Mouse (Mus musculus): Measurements from ENCODE around the gene Ccnf.

Gene Ccnf

DNA sequence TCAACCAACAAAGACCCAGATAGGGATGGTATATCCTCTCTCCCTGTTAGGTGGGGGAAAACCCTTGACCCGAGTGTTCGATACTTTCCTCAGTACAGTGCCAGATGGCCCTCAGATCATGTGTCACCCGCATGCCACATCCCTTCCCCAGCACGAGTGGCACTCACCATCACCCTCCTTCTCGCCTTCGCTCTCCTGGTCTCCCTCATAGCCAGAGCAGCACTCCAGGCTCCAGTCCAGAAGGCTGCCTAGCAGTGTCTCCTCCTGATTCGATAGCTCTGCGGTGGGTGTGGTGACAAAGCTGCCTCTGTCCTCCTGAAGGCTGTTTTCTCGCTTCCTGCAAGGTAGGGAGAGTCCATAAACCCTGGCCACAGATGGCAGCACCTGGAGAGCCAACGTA, 26.5 kb downstream of the Ccnf start:
- in situ Hi-C loops (cut with MboI; ENCODE audit: low sequenced_read_pairs): no loop called here

DNA sequence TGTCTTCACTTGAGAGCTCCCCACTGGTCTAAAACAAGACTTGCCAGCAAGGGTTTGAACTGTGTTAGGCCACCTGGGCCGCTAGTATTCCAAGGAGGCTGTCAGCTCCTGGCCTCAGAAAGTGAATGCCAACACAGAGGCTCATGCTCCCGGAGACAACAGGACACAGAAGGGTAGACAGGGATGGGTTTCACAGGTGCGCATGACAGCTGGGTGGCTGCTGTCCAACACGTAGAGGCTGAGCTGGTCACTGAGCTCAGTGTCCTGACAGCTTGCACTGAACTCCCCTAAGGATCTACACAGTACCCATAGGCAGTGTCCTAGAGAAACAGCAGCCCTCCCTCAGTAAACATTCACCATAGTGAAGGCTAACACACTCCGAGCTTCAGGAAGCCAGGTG, 27.8 kb downstream of the Ccnf start:
- in situ Hi-C loops (cut with MboI; ENCODE audit: low sequenced_read_pairs): no loop called here

DNA sequence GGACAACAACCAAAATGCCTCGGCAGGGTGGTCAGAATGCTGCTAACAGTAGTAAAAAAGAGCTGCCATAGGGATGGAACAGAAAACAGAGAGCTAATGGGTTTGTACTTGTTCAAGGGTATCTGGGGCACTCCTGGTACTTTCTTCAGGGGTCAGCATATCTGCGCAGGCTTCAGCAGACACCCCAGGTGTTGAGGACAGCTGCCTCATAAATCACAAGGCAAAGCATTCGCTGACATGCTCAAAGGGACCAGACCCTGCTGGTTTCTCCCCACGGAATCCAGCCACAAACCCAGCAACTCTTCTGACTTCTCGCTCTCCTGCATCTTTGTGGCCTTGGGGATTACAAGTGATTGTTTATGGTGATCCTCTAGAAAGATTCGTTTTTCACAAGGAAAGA, 28.6 kb downstream of the Ccnf start:
- in situ Hi-C loops (cut with MboI; ENCODE audit: low sequenced_read_pairs): no loop called here

DNA sequence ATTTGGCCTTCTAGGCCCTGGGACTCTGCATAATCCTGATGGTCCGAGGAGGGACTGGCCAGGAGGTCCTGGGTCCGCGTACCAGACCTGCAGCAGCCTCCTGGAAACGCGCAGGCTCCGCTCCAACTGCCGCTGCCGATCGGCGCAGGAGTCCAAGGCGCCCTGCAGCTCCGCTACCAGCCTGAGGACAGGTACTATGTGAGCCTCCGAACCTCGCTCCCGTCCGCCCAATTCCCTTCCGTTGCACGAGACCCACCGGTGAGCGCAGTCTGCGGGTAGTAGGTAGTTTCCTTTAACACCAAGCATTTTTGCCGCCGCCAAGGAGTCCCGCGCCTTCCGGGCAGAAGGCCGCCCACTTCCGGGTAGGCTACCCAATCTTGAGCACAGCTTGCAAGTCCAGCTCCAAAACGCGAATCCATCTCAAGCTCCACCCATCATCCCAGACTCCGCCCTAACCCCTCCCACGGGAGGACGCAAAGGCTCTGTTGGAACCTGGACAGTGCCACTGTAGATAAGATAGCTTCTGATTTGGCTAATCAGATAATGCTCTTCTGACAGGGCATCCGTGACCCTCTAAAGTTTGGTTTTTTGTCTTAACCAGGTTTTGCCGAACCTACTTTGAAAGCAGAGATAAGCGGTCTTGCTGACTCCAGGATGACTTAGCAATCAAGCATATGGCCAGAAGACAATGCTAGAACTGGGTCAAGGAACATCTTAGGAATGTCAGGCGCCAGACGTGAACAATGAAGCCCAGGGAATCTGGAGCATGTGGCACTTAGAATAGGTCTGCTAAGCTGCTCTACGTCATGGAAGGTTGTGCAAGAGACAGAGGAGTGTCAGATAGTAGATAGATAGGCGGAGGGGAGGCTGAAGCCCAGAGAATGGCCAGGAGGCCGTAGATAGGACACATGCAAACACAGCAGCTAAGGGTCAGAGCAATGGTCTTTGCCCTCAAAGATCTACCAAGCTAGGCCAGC, 30.6 kb downstream of the Ccnf start, which contains the start of gene Tedc2:
TSS of gene Tedc2 (minus strand) at position 417 of the 977 bp plus-strand sequence.
- in situ Hi-C loops (cut with MboI; ENCODE audit: low sequenced_read_pairs): no loop called here

DNA sequence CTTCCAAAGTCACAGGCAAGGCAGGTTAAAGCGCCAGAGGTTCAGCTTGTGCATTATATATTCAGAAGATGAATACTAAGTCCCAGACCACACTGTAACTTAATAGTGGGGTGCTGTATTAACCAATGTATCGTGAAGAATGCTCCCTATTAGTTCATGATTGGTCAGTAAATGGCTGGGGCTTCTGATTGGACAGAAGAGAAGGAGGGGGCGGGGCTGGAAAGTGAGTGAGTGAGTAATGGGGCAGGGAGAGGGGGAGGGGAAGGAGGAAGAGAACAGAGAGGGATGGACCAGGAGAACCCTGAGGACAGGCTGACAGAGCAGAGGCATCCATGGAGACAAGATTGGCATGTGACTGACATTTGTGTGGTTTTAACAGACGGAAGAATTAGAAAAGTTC, 34.4 kb downstream of the Ccnf start:
- in situ Hi-C loops (cut with MboI; ENCODE audit: low sequenced_read_pairs): no loop called here

DNA sequence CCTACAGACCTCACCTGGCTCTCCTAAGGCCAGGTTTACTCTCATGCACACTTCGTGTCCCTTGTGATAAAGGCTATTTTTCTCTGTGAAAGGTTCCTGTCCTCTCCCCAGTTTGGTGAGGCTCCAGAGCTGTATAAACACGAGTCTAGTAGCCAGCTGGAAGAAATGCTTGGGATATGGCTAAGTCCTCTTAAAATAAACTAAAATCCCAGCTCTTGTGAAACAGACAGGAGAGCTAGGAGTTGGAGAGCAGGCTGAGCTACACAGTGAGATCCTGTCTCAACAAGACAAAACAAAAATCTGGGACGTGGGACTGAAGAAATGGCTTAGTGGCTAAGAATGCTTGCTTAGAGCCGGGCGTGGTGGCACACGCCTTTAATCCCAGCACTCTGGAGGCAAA, 38.1 kb downstream of the Ccnf start:
- in situ Hi-C loops (cut with MboI; ENCODE audit: low sequenced_read_pairs): no loop called here

DNA sequence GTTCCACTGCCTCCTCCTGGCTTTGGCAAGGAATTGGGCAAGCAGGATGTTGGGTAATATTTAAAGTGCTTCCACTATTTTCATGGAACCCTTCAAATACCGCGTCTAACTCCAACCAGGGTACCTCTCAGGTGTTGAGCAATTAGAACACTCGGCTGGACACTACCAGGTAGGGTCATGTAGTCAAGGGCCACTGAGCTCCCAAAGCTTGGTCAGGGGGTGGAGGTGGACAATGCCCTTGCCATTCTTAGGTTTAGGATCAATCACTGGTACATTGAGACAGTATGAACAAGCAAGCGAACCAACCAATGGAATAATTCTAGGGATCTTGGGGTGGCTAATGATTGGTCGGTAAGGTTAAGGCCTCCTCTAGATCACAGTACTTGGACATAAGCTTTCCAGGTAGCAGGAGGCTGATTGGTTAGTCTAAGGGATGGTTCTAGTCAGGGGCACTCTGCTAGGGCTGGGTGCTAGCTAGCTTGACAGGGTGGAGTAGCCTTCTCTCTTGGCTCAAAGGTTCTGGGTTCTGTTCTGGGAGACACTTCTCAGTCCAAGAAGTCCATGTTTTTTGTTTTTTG, 38.8 kb downstream of the Ccnf start:
- in situ Hi-C loops (cut with MboI; ENCODE audit: low sequenced_read_pairs): no loop called here

DNA sequence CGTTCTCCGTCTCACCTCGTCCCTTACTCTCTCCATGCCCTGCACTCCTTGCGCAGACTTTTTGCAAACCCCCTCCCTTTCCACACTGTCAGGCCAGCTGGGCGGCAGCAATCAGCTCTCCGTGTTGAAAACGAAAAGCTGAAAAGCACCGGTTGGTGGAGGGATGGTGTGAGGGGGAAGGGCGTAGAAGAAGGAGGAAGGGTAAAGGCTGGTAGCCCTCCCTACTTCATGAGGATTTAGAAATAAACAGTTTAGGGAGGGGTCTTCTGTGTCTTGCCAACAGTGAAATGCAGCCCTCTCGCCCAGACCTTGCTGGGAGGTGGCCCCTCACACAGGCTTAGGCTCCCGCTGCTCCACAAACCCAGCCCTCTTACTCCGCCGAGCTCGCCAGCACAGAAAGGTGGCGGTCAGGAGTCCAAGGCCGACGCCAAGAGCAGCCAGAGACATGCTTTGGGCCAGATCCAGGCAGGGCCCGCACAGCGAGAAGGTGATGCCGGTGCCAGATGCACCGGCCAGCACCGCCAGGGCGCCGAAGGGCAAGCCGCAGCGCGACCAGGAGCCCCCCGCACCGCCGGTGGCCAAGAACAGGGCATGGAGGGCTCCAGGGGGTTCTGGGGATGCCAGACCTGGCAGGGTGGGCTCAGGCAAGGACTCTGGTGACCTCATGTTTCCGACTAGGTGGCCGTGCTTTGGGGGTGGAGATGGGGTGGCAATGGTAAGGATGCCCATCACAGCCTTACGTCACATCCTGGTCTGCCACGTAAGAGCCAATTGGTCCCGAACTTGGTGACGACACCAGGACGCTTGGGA, 39.4 kb downstream of the Ccnf start:
- in situ Hi-C loops (cut with MboI; ENCODE audit: low sequenced_read_pairs): no loop called here

DNA sequence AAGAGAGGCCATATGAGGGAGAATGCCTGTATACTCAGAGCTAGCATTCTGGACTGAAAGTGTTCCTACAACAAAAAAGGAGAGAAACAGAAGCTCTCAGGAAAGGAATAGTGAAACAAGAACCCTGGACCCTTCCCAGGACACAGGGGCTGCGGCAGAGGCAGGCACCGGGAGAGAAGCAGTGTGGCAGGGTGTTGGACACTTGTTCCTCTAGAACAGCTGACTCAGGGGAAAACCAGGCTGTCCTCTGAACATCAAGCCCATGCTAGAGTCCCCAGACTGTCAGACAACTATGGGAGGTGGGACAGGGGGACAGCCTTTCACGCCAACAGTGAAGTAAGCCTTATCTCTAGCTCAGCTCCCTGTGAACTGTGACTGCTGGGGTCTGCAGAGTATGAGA, 40.7 kb downstream of the Ccnf start:
- in situ Hi-C loops (cut with MboI; ENCODE audit: low sequenced_read_pairs): no loop called here

DNA sequence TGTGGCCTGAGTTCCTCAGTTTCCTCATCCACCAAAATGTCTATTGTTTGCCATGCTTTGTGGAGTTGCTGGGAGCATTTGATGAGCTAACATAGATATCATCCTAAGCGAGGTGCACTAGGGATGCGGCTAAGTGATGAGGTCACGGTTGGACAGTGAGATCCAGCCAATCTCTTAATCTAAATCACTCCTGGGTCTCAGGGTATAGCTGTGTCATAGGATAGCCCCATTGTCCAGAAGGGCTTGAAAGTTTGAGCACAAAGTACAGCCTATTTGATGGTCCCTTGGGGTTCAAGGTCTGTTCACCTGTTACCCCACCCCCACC, 41.4 kb downstream of the Ccnf start:
- in situ Hi-C loops (cut with MboI; ENCODE audit: low sequenced_read_pairs): no loop called here

DNA sequence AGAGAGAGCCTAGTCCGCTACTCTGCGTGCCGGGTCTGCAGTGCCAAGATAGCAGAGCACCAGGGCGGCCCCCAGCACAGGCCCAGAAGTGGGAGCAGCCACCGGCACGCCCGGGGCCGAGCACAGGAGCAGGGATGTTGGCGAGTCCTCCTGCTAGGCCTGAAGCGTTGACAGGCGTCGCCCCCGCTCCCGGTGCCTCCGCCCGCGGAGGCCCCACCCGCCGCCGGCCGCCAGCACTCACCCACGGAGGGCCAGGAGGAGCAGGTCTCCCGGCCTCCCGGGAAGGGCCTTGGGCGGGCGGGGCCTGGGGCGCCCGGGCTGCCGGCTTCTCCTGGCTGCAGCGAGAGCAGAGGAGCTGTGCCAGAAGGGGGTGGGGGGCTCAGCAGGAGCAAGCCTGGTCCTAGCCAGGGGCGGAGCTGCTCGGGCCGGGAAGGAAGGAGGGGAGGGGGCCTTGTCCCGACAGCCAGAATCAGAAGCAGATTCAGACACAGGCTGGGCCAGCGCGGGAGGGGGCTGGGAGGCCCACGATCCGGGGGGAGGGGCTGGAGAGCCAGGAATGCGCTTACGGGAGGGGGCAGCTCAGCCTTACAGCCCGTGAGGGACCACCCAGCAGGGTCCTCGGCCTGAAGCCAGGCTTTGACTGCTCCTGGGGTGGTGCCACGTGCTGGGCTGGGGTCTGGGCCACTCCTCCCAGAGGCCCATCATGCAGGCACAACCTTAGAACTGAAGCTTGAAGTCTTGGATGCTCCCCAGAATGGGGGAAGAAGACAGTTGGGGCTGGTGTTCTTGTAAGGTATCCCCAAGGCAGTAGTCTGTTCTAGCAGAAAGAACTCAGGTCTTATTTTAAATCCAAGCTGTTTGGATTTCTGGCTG, 42.0 kb downstream of the Ccnf start, which contains the start of gene Ntn3:
TSS of gene Ntn3 (minus strand) at position 489 of the 873 bp plus-strand sequence.
- in situ Hi-C loops (cut with MboI; ENCODE audit: low sequenced_read_pairs): no loop called here

DNA sequence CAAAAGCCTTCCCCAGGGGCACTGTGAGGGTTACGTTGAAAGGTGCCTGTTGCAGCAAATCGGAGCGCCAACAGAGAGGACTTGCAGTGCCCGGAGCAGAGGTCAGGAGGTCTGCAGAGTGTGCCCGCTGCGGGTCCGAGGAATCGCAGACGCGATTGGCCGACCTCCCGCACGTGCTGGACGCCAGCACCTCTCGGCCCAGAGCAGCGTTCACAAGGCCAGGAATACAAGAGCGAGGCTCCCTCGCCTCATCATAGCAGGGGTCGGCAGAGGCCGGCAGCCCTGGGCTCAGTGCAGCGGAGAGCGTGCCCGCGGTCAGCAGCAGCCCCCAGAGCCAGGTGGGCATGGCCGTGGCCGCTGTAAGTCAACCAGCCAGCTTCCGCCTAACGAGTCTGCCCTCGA, 42.6 kb downstream of the Ccnf start:
- in situ Hi-C loops (cut with MboI; ENCODE audit: low sequenced_read_pairs): no loop called here

DNA sequence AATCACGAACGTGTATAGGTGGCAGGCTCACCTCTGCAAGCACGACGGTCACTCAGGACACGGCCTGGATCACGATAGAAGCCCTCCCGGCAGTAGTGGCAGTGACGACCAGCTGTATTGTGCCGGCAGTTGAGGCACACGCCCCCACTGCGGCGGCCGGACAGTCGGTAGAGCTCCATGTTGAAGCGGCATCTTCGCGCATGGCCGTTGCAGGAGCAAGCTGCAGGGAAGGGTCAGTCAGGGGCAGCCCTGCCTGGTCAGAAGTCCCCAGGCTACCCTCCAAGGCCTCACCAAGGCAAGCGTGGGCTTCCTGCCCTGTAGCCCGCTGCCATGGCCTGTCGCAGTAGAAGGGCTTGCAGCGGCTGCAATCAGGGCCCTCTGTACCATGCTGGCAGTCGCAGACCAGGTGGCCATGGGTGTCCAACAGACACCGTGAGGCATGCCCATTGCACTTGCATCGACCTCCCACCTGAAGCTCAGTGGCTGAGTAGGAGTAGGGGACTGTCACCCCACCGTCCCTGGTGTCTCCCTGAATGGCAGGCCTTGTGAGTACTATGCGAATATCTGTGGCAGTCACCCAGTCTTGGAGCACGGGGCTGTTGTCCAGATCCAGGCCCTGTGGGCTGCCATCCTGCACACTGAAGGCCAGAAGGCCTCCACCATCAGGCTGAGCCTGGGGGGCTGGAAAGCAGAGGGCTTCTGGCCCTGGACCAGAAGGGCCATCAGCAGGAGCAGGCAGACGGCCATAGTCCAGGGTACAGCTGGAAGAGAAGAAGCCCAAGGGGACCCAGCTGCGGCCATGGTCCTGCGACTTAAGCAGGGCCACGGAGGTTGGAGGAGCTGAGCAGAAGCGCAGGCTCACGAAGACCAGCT, 43.3 kb downstream of the Ccnf start:
- in situ Hi-C loops (cut with MboI; ENCODE audit: low sequenced_read_pairs): no loop called here

DNA sequence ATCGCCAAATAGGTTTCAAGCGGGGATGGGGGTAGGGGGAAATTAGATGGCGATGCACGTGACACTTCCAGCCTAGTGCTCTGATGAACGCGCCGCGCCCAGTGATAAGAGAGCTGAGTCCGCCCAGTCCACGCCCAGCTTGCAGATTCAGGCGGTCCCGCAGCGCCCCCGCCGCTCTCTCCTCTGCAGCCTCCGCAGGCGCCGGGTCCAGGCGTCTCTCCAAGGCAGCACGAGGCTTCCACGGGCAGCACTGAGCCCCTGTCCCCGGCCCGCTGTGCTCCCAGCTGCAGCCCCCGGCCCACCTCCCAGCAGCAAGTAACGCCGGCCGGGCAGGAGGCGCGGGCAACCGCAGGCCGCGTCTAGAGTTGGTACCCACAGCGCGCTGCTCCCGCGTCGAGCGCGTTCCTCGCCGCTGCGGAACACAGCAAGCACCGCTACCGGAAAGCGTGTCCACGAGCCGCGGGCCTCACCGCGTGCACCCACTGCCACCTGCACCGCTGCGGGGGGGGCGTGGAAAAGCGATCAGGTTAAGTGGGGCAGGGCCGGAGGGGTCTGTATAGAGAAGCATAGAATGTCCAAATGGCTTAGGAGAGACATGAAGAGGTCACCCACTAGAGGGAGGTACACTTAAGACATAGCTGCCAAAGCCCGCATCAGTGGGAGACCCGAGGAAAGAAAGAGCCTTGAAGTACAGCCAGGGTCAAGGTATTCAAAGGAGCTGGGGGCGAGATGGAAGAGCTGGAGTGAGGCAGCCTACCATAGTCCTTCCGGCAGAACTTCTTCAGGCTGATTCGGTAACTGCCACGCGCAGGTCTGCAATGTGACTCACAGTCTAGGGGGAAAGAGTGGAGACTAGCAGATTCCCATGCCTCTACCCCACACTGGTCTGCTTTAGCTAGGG, 44.6 kb downstream of the Ccnf start:
- in situ Hi-C loops (cut with MboI; ENCODE audit: low sequenced_read_pairs): no loop called here

DNA sequence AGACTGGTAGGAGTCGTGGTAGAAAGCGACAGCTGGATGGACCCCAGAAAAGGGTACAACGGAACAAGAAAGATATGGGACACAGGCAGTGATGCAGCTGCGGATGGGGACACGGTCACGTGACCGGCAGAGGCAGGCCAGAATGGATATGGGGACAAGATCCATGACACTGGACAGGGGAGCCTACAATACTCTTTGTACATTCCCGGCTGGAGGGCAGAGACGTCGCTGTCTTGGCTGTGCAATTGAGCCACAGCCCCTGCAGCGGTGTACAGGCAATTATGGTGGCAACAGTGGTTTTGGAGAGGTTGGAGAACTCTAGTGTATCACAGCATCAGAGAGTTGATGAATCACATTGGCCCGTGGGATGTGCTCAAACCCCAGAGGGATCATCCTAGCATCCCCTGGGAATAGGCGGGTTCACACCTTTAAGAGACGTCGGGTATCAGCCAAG, 45.3 kb downstream of the Ccnf start:
- in situ Hi-C loops (cut with MboI; ENCODE audit: low sequenced_read_pairs): no loop called here

DNA sequence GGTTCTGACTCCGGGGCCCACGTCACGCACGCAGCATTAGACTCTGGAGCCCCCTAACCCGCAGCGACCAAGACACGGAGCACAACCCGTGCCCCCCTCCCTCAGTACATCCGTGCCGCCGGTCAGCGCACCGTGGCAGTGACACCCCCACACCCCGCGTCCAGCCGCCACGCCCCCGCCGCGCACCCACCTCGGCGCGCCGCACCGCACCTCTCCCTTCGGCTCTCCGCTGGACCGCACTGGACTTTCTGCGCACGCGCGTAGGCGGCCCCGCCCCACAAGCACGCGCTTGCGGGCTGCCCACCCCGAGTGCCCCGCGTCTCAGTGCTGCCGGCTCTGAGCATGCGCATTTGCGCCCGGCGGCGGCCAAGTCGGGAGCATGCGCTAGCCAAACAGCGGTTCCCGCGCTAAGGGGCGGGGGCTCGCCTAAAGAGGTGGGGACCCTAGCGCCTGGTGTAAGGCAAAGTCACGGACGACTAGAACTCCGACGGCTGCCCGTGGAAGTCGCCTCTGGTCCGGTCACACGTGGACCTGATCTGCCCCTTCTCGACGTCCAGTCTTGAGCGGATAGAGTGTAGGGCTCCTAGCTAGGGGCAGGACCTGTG, 45.9 kb downstream of the Ccnf start, which contains the start of gene Tbc1d24:
TSS of gene Tbc1d24 (minus strand) at position 279 of the 605 bp plus-strand sequence.
- in situ Hi-C loops (cut with MboI; ENCODE audit: low sequenced_read_pairs): no loop called here

DNA sequence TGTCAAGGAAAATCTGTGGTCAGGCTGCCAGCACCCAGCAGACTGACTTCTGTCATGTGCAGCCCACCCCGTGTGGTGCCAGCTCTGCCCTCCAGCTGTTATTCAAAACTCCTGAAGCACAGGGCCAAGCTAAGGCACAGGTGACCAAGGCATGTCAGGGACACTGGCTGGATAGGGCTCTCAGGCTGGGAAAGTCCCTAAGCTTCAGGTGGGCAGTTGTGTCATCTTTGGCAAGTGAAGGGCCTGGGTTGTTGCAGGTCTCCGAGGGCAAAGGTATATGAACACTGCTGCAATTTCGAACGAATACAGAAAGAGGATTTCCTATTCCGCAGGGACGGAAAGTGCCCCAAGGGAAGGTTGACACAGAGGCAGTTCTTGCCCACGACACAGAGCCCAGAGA, 46.4 kb downstream of the Ccnf start:
- in situ Hi-C loops (cut with MboI; ENCODE audit: low sequenced_read_pairs): no loop called here

Measured in CH12F3 (cell line).